Mouse (Mus musculus): ENCODE measurements around the gene Slc25a4. TPM values are rescaled to one million over a fixed set of nuclear protein-coding genes. Genes with fewer than 3 reads are reported as not detected.
A peak's percentile ranks its signal among the peaks of the same experiment; 100 is the strongest.

Slc25a4 gene
- total RNA-seq (2014; rRNA removed; ENCODE audit: low replicate concordance) (6,222 and 7,450 TPM in 2 replicates), polyA plus RNA-seq (2015; fragmentation: Nextera tagmentation; extraction: Ambion mirVana) (6,522 and 6,528 TPM in 2 replicates)

- Histone ChIP-seq H3K9me3 (replicated peaks; ENCODE audit: control insufficient read depth, low read length) (no peaks in the 10 kb centered on the region), H3K27me3 (ENCODE audit: control insufficient read depth, insufficient read depth, low read length) (no peaks in the 10 kb centered on the region), H3K9ac (replicated peaks; ENCODE audit: low read depth, low read length) (peak within 1 kb of the TSS; percentile 97), H3K4me2 (ENCODE audit: low read depth, low read length) (peak within 1 kb of the TSS; percentile 67), H3K36me3 (replicated peaks; ENCODE audit: control insufficient read depth, insufficient read depth, low read length) (peaks cover 41% of the 10 kb centered on the region), H3K4me3 (ENCODE audit: low read depth, low read length) (peak within 1 kb of the TSS; percentile 77), H3K4me1 (ENCODE audit: control insufficient read depth, insufficient read depth) (peaks cover 29% of the 10 kb centered on the region), H3K27ac (ENCODE audit: low read depth) (peak within 1 kb of the TSS; percentile 99)
- under 1% methylated on average over 78 of the region's 84 CpGs for WGBS
- peak; percentile 100 for TF ChIP-seq EP300 (IDR thresholded peaks at IDR 0.05; ENCODE audit: low read depth)
- no peak; the same call in 1 of the 2 replicates for TF ChIP-seq CTCF (IDR thresholded peaks at IDR 0.05; ENCODE audit: low read depth)
- ATAC-seq (ENCODE audit: insufficient read depth, low read depth) (peak; percentile 90), DNase-seq (ENCODE audit: low spot score) (peak; percentile 96)
These were observed at the start of gene Slc25a4 for GRCm38 (mm10) chr8:46210404-46211315. TSS of gene Slc25a4 (minus strand) at chr8:46211284.

- DNase-seq (ENCODE audit: low spot score) (no peak), ATAC-seq (ENCODE audit: insufficient read depth, low read depth) (no peak)
- 34% methylated on average over 19 of the region's 19 CpGs for WGBS
- no peaks in the 10 kb centered on the region for H3K9me3 ChIP-seq (replicated peaks; ENCODE audit: control insufficient read depth, low read length)
- no peak for TF ChIP-seq CTCF (IDR thresholded peaks at IDR 0.05; ENCODE audit: low read depth)
- TF ChIP-seq EP300 (IDR thresholded peaks at IDR 0.05; ENCODE audit: low read depth), result no peak
- no peak overlapping the region for H3K27ac ChIP-seq (ENCODE audit: low read depth)
- no peaks in the 10 kb centered on the region for H3K27me3 ChIP-seq (ENCODE audit: control insufficient read depth, insufficient read depth, low read length)
- H3K4me1 ChIP-seq (ENCODE audit: control insufficient read depth, insufficient read depth), result no peaks in the 10 kb centered on the region
- no peaks in the 10 kb centered on the region for H3K36me3 ChIP-seq (replicated peaks; ENCODE audit: control insufficient read depth, insufficient read depth, low read length)
- no peak overlapping the region for H3K4me3 ChIP-seq (ENCODE audit: low read depth, low read length)
- no peak overlapping the region for H3K9ac ChIP-seq (replicated peaks; ENCODE audit: low read depth, low read length)
- H3K4me2 ChIP-seq (ENCODE audit: low read depth, low read length), result no peak overlapping the region
These were observed 47.0 kb upstream of the Slc25a4 start for GRCm38 (mm10) chr8:46257921-46258682.

- Histone ChIP-seq H3K4me2 (ENCODE audit: low read depth, low read length) (peak overlapping the region; percentile 28; the same call in 1 of the 2 replicates), H3K9me3 (replicated peaks; ENCODE audit: control insufficient read depth, low read length) (no peaks in the 10 kb centered on the region), H3K4me1 (ENCODE audit: control insufficient read depth, insufficient read depth) (no peaks in the 10 kb centered on the region), H3K4me3 (ENCODE audit: low read depth, low read length) (no peak overlapping the region), H3K27me3 (ENCODE audit: control insufficient read depth, insufficient read depth, low read length) (no peaks in the 10 kb centered on the region), H3K9ac (replicated peaks; ENCODE audit: low read depth, low read length) (no peak overlapping the region), H3K36me3 (replicated peaks; ENCODE audit: control insufficient read depth, insufficient read depth, low read length) (no peaks in the 10 kb centered on the region), H3K27ac (ENCODE audit: low read depth) (no peak overlapping the region)
- no peak for ATAC-seq (ENCODE audit: insufficient read depth, low read depth)
- no peak for TF ChIP-seq CTCF (IDR thresholded peaks at IDR 0.05; ENCODE audit: low read depth)
- no peak for TF ChIP-seq EP300 (IDR thresholded peaks at IDR 0.05; ENCODE audit: low read depth)
- no peak for DNase-seq (ENCODE audit: low spot score)
- WGBS, result 69% methylated on average over 13 of the region's 13 CpGs
These were observed 41.4 kb upstream of the Slc25a4 start for GRCm38 (mm10) chr8:46252456-46252855.

GRCm38 (mm10) chr8:46251561-46251960 is 40.5 kb upstream of the Slc25a4 start:
- ATAC-seq (ENCODE audit: insufficient read depth, low read depth), result no peak
- Histone ChIP-seq H3K4me1 (ENCODE audit: control insufficient read depth, insufficient read depth) (0 out of 2 replicates have a peak, but pooled peaks cover 2% of the 10 kb centered on the region), H3K27ac (ENCODE audit: low read depth) (no peak overlapping the region), H3K27me3 (ENCODE audit: control insufficient read depth, insufficient read depth, low read length) (no peaks in the 10 kb centered on the region), H3K9me3 (replicated peaks; ENCODE audit: control insufficient read depth, low read length) (no peaks in the 10 kb centered on the region), H3K9ac (replicated peaks; ENCODE audit: low read depth, low read length) (no peak overlapping the region), H3K4me3 (ENCODE audit: low read depth, low read length) (no peak overlapping the region), H3K36me3 (replicated peaks; ENCODE audit: control insufficient read depth, insufficient read depth, low read length) (no peaks in the 10 kb centered on the region), H3K4me2 (ENCODE audit: low read depth, low read length) (no peak overlapping the region)
- TF ChIP-seq CTCF (IDR thresholded peaks at IDR 0.05; ENCODE audit: low read depth) (no peak), EP300 (IDR thresholded peaks at IDR 0.05; ENCODE audit: low read depth) (no peak)
- WGBS, result 53% methylated on average over 10 of the region's 10 CpGs
- no peak for DNase-seq (ENCODE audit: low spot score)

- Histone ChIP-seq H3K4me3 (ENCODE audit: low read depth, low read length) (0 out of 2 replicates have a peak overlapping the region, but pooled peaks have one; percentile 11), H3K36me3 (replicated peaks; ENCODE audit: control insufficient read depth, insufficient read depth, low read length) (no peaks in the 10 kb centered on the region), H3K27ac (ENCODE audit: low read depth) (no peak overlapping the region), H3K27me3 (ENCODE audit: control insufficient read depth, insufficient read depth, low read length) (no peaks in the 10 kb centered on the region), H3K4me2 (ENCODE audit: low read depth, low read length) (peak overlapping the region; percentile 53), H3K4me1 (ENCODE audit: control insufficient read depth, insufficient read depth) (0 out of 2 replicates have a peak, but pooled peaks cover 8% of the 10 kb centered on the region), H3K9ac (replicated peaks; ENCODE audit: low read depth, low read length) (0 out of 2 replicates have a peak overlapping the region, but pooled peaks have one; percentile 21), H3K9me3 (replicated peaks; ENCODE audit: control insufficient read depth, low read length) (no peaks in the 10 kb centered on the region)
- ATAC-seq (ENCODE audit: insufficient read depth, low read depth) (no peak), DNase-seq (ENCODE audit: low spot score) (peak; percentile 23)
- 20% methylated on average over 11 of the region's 11 CpGs for WGBS
- TF ChIP-seq CTCF (IDR thresholded peaks at IDR 0.05; ENCODE audit: low read depth) (no peak), EP300 (IDR thresholded peaks at IDR 0.05; ENCODE audit: low read depth) (no peak)
These were observed 35.3 kb upstream of the Slc25a4 start for GRCm38 (mm10) chr8:46246346-46246745.
